Mouse (Mus musculus): ENCODE measurements around the gene Nrip1. TPM values are rescaled to one million over a fixed set of nuclear protein-coding genes. Genes with fewer than 3 reads are reported as not detected.

Nrip1 gene
- polyA plus RNA-seq, 1 experiment from 2014 or later = 29.0 TPM

GRCm38 (mm10) chr16:76354289-76354688, 19.3 kb downstream of the Nrip1 start:
- no peaks in the 10 kb centered on the region for H3K4me1 ChIP-seq (ENCODE audit: control insufficient read depth, insufficient read depth, low read length)
- H3K4me2 ChIP-seq (ENCODE audit: low read depth, low read length) = no peak overlapping the region
- DNase-seq (ENCODE audit: low spot score) (no peak), ATAC-seq (replicated peaks; ENCODE audit: insufficient number of reproducible peaks, low FRiP score, low TSS enrichment, low read depth) (no peak)
- H3K27me3 ChIP-seq (ENCODE audit: control insufficient read depth, insufficient read depth, low read length) = no peaks in the 10 kb centered on the region
- 82% methylated on average over 7 of the region's 7 CpGs for WGBS
- no peaks in the 10 kb centered on the region for H3K9me3 ChIP-seq (replicated peaks; ENCODE audit: control insufficient read depth, low read length)
- H3K4me3 ChIP-seq (ENCODE audit: low read depth, low read length) = no peak overlapping the region
- H3K9ac ChIP-seq (replicated peaks; ENCODE audit: low read length) = no peak overlapping the region
- no peak overlapping the region for H3K27ac ChIP-seq (replicated peaks; ENCODE audit: low read depth, low read length)
- H3K36me3 ChIP-seq (replicated peaks; ENCODE audit: control insufficient read depth, insufficient read depth, low read depth, low read length) = no peaks in the 10 kb centered on the region; the same call in 1 of the 2 replicates

DNA sequence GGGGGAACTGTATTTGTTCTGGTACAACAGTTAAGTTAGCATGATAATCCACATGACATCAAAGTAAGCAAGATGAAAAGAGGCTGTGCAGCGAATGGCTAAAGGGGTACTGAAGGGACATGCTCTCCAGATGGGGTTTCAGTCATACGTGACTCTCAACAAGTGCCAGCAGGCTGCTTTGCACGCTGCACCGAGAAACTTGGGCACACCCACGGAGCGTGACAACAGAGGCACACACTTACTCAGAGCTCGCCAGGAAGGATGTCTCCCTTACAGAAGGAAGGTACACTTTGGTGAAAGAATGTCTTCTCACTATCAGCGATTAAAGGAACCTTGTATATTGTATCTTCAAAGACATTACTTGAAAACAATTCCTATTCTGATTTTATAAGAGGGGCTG, 22.7 kb downstream of the Nrip1 start:
- DNase-seq (ENCODE audit: low spot score) (no peak), ATAC-seq (replicated peaks; ENCODE audit: insufficient number of reproducible peaks, low FRiP score, low TSS enrichment, low read depth) (no peak)
- H3K4me2 ChIP-seq (ENCODE audit: low read depth, low read length) = no peak overlapping the region
- no peaks in the 10 kb centered on the region; the same call in 1 of the 2 replicates for H3K36me3 ChIP-seq (replicated peaks; ENCODE audit: control insufficient read depth, insufficient read depth, low read depth, low read length)
- no peaks in the 10 kb centered on the region for H3K27me3 ChIP-seq (ENCODE audit: control insufficient read depth, insufficient read depth, low read length)
- H3K9ac ChIP-seq (replicated peaks; ENCODE audit: low read length) = no peak overlapping the region
- H3K27ac ChIP-seq (replicated peaks; ENCODE audit: low read depth, low read length) = no peak overlapping the region
- no peaks in the 10 kb centered on the region for H3K4me1 ChIP-seq (ENCODE audit: control insufficient read depth, insufficient read depth, low read length)
- H3K4me3 ChIP-seq (ENCODE audit: low read depth, low read length) = no peak overlapping the region
- WGBS = 87% methylated on average over 8 of the region's 8 CpGs
- H3K9me3 ChIP-seq (replicated peaks; ENCODE audit: control insufficient read depth, low read length) = no peaks in the 10 kb centered on the region

DNA sequence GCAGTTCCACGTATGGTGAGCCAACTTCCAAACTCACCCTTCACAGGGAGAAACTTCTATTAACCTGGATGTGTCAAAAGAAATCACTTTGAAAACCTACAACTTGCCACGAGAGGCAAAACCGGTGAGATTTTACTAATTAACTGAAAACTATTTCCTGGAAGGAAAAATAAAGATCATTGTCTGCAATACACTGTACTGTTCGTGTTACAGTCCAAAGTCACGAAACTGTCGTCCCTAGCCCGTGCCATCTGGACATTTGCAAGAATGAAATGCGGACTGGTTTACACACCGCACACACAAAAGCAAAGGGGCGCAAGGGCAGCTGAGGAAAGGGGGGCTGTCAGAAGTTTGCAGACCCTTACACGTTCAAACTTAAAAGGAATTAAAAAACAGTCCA, 24.6 kb downstream of the Nrip1 start:
- Histone ChIP-seq H3K4me2 (ENCODE audit: low read depth, low read length) (no peak overlapping the region), H3K27ac (replicated peaks; ENCODE audit: low read depth, low read length) (no peak overlapping the region), H3K27me3 (ENCODE audit: control insufficient read depth, insufficient read depth, low read length) (no peaks in the 10 kb centered on the region), H3K4me3 (ENCODE audit: low read depth, low read length) (no peak overlapping the region), H3K9me3 (replicated peaks; ENCODE audit: control insufficient read depth, low read length) (no peaks in the 10 kb centered on the region), H3K4me1 (ENCODE audit: control insufficient read depth, insufficient read depth, low read length) (no peaks in the 10 kb centered on the region), H3K36me3 (replicated peaks; ENCODE audit: control insufficient read depth, insufficient read depth, low read depth, low read length) (no peaks in the 10 kb centered on the region; the same call in 1 of the 2 replicates), H3K9ac (replicated peaks; ENCODE audit: low read length) (no peak overlapping the region)
- ATAC-seq (replicated peaks; ENCODE audit: insufficient number of reproducible peaks, low FRiP score, low TSS enrichment, low read depth) = no peak
- no peak for DNase-seq (ENCODE audit: low spot score)
- WGBS = 80% methylated on average over 11 of the region's 11 CpGs

DNA sequence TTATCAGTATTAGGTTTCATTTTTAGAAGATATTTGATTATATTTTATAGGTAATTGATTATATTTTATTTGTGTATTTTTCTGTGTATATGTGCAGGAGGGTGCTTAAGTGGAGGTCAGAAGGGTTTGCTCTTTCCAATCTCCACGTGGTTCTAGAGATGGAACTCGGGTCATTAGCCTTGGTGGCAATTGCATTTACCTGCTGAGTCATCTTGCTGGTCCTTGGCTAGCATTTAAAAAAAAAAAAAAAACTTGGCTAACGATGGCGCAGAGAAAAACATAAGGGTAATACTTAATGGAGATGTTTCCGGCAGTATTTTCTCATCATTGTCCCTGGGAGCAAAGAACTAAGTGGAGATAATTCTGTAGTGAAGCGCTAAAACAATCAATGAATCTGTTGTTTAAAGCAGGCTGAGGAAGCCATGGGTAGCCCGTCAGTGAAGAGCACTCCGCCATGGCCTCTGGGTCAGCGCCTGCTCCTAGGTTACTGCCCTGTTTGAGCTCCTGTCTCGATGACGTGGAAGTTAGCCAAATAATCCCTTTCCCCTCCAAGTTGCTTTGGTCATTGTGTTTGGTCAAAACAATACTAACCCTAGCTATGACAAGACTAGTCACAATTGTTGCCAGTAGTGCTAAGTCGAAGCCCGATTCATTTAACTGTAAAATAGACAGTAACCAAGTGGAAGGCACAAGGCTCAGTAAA, 25.8 kb downstream of the Nrip1 start:
- no peaks in the 10 kb centered on the region; the same call in 1 of the 2 replicates for H3K36me3 ChIP-seq (replicated peaks; ENCODE audit: control insufficient read depth, insufficient read depth, low read depth, low read length)
- no peak overlapping the region for H3K27ac ChIP-seq (replicated peaks; ENCODE audit: low read depth, low read length)
- DNase-seq (ENCODE audit: low spot score) (no peak), ATAC-seq (replicated peaks; ENCODE audit: insufficient number of reproducible peaks, low FRiP score, low TSS enrichment, low read depth) (no peak)
- H3K27me3 ChIP-seq (ENCODE audit: control insufficient read depth, insufficient read depth, low read length) = no peaks in the 10 kb centered on the region
- no peak overlapping the region for H3K4me3 ChIP-seq (ENCODE audit: low read depth, low read length)
- no peak overlapping the region for H3K9ac ChIP-seq (replicated peaks; ENCODE audit: low read length)
- H3K4me1 ChIP-seq (ENCODE audit: control insufficient read depth, insufficient read depth, low read length) = no peaks in the 10 kb centered on the region
- no peak overlapping the region for H3K4me2 ChIP-seq (ENCODE audit: low read depth, low read length)
- 83% methylated on average over 13 of the region's 13 CpGs for WGBS
- H3K9me3 ChIP-seq (replicated peaks; ENCODE audit: control insufficient read depth, low read length) = no peaks in the 10 kb centered on the region

DNA sequence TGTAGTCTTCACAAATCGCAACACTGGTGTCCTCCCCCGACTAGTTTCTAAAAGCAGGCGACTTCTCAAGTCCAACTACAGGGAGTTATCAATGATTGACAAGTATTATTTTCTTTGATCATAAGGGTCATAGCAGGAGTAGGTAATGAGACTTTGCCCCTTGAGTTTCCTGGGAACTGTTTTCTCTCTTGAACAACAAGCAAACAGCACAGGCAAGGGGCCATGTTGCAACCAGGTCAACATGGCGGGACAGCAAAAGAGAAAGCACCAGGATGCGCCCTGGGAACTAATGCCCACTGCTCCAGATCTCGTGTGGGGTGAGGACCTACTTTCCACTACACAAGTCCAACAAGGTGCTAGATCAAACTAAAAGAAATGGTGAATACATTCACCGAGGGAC, 27.3 kb downstream of the Nrip1 start:
- Histone ChIP-seq H3K27ac (replicated peaks; ENCODE audit: low read depth, low read length) (no peak overlapping the region), H3K4me3 (ENCODE audit: low read depth, low read length) (no peak overlapping the region), H3K4me2 (ENCODE audit: low read depth, low read length) (no peak overlapping the region), H3K4me1 (ENCODE audit: control insufficient read depth, insufficient read depth, low read length) (no peaks in the 10 kb centered on the region), H3K9me3 (replicated peaks; ENCODE audit: control insufficient read depth, low read length) (no peaks in the 10 kb centered on the region), H3K27me3 (ENCODE audit: control insufficient read depth, insufficient read depth, low read length) (no peaks in the 10 kb centered on the region), H3K36me3 (replicated peaks; ENCODE audit: control insufficient read depth, insufficient read depth, low read depth, low read length) (no peaks in the 10 kb centered on the region), H3K9ac (replicated peaks; ENCODE audit: low read length) (no peak overlapping the region)
- DNase-seq (ENCODE audit: low spot score) (no peak), ATAC-seq (replicated peaks; ENCODE audit: insufficient number of reproducible peaks, low FRiP score, low TSS enrichment, low read depth) (no peak)
- 93% methylated on average over 7 of the region's 7 CpGs for WGBS

- H3K27ac ChIP-seq (replicated peaks; ENCODE audit: low read depth, low read length) = no peak overlapping the region
- no peak overlapping the region for H3K4me3 ChIP-seq (ENCODE audit: low read depth, low read length)
- no peak for ATAC-seq (replicated peaks; ENCODE audit: insufficient number of reproducible peaks, low FRiP score, low TSS enrichment, low read depth)
- 85% methylated on average over 3 of the region's 3 CpGs for WGBS
- DNase-seq (ENCODE audit: low spot score) = no peak
- no peaks in the 10 kb centered on the region for H3K9me3 ChIP-seq (replicated peaks; ENCODE audit: control insufficient read depth, low read length)
- H3K4me2 ChIP-seq (ENCODE audit: low read depth, low read length) = no peak overlapping the region
- H3K27me3 ChIP-seq (ENCODE audit: control insufficient read depth, insufficient read depth, low read length) = no peaks in the 10 kb centered on the region
- H3K9ac ChIP-seq (replicated peaks; ENCODE audit: low read length) = no peak overlapping the region
- no peaks in the 10 kb centered on the region for H3K36me3 ChIP-seq (replicated peaks; ENCODE audit: control insufficient read depth, insufficient read depth, low read depth, low read length)
- no peaks in the 10 kb centered on the region for H3K4me1 ChIP-seq (ENCODE audit: control insufficient read depth, insufficient read depth, low read length)
Measured at GRCm38 (mm10) chr16:76344761-76345368, 28.8 kb downstream of the Nrip1 start.

DNA sequence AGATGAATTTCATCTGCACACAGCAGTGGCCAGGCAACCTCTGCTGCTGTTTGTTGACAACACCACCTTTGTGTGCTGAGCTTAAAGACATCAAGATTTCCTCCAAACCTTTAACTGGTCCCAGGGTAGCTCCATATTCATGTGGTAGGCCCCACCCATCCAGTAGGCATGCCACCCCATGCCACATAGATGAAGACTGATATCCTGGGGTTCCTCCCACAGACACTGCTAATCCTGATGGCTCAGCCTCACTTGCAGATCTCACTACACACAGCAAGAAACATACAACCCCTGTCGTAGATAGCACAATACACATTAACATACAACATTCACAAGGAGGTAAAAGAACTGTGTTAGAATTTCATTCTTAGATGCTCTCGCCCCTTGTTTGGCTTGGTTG, 29.6 kb downstream of the Nrip1 start:
- Histone ChIP-seq H3K4me2 (ENCODE audit: low read depth, low read length) (no peak overlapping the region), H3K9ac (replicated peaks; ENCODE audit: low read length) (no peak overlapping the region), H3K27me3 (ENCODE audit: control insufficient read depth, insufficient read depth, low read length) (no peaks in the 10 kb centered on the region), H3K36me3 (replicated peaks; ENCODE audit: control insufficient read depth, insufficient read depth, low read depth, low read length) (no peaks in the 10 kb centered on the region), H3K4me1 (ENCODE audit: control insufficient read depth, insufficient read depth, low read length) (no peaks in the 10 kb centered on the region), H3K27ac (replicated peaks; ENCODE audit: low read depth, low read length) (no peak overlapping the region), H3K4me3 (ENCODE audit: low read depth, low read length) (no peak overlapping the region), H3K9me3 (replicated peaks; ENCODE audit: control insufficient read depth, low read length) (no peaks in the 10 kb centered on the region)
- WGBS = 91% methylated on average over 2 of the region's 2 CpGs
- ATAC-seq (replicated peaks; ENCODE audit: insufficient number of reproducible peaks, low FRiP score, low TSS enrichment, low read depth) = no peak
- no peak for DNase-seq (ENCODE audit: low spot score)

- H3K9me3 ChIP-seq (replicated peaks; ENCODE audit: control insufficient read depth, low read length) = no peaks in the 10 kb centered on the region
- H3K4me1 ChIP-seq (ENCODE audit: control insufficient read depth, insufficient read depth, low read length) = no peaks in the 10 kb centered on the region
- H3K27ac ChIP-seq (replicated peaks; ENCODE audit: low read depth, low read length) = no peak overlapping the region
- H3K9ac ChIP-seq (replicated peaks; ENCODE audit: low read length) = no peak overlapping the region
- no peaks in the 10 kb centered on the region for H3K27me3 ChIP-seq (ENCODE audit: control insufficient read depth, insufficient read depth, low read length)
- DNase-seq (ENCODE audit: low spot score) (no peak), ATAC-seq (replicated peaks; ENCODE audit: insufficient number of reproducible peaks, low FRiP score, low TSS enrichment, low read depth) (no peak)
- no peak overlapping the region for H3K4me2 ChIP-seq (ENCODE audit: low read depth, low read length)
- H3K36me3 ChIP-seq (replicated peaks; ENCODE audit: control insufficient read depth, insufficient read depth, low read depth, low read length) = no peaks in the 10 kb centered on the region
- 79% methylated on average over 8 of the region's 8 CpGs for WGBS
- H3K4me3 ChIP-seq (ENCODE audit: low read depth, low read length) = no peak overlapping the region
Measured at GRCm38 (mm10) chr16:76341636-76342035, 32.0 kb downstream of the Nrip1 start.
